Mouse (Mus musculus) left cerebral cortex, adult 18-20 months (tissue): ENCODE data around the gene Gpr37l1. TPM values are rescaled to one million over a fixed set of nuclear protein-coding genes. Genes with fewer than 3 reads are reported as not detected.

ENCODE experiments used
- DNase-seq, 2 experiments: peaks; one replicate each; pipeline ENCODE4 v3.0.0; 2021 to 2022; ENCODE audit warnings: low spot score in 2 of 2, mixed read lengths in 1 of 2
- total RNA-seq, 2 experiments: library from RNA; stranded (reverse); gene quantifications; 2 replicates each; pipeline ENCODE4 v1.2.3; 2021

Gene Gpr37l1
- total RNA-seq, 2 experiments from 2014 or later = 160 to 178 TPM

DNA sequence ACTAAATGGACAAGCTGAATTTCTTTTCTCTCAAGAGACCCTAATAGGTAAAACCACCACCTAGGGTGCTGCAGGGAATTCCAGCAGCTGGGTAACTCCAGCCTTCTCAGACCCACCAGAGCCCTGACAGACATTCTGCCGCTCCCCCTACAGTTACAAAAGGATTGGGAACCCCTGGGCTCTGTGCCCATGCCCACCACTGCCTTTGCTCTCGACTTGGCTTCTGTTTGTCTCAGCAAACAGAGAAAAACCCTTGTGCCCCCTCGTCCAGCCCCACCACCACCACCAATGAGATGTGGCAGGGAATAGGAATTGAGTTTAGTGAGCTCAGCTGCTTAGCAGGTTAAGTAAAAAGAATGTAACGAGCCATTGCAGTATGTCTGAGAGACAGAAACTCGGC lies 18.5 kb downstream of the Gpr37l1 start:
- DNase-seq = no peak

DNA sequence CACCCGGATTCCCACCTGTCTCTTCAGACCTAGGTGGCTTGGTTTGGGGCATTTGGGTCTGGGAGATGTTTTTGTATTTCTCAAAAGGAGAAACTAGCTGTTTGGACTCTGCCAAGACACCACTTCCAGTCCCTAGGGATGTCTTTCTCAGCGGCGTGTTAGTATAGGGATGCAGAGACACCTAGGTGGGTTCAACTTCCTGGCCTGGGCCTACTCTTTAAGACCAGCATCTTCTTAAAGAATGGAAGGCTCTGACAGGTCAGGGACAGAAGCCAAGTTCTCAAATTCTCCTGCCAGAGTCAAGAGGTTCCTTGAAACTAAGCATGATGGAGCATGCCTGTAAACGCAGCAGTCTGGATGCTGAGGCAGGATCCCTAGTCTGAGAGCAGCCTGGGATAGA lies 19.0 kb downstream of the Gpr37l1 start:
- DNase-seq = no peak

DNA sequence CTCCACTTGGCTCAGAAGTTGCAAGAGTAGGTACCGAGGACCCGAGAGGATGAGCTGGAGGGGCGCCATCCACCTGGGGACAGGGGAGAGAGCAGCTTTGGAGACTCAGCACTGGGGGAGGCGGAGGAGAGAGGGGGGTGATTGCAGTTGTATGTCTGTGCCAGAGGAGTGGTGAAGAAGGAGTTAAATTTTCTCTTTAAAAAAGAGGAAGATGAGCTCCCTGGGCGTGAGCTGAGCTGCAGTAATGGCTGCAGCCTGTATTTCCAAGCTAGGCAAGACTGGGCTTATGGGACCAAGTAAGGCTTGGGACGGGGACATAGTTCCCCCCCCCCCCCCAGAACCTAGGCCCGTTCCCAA lies 19.8 kb downstream of the Gpr37l1 start:
- DNase-seq = no peak

DNA sequence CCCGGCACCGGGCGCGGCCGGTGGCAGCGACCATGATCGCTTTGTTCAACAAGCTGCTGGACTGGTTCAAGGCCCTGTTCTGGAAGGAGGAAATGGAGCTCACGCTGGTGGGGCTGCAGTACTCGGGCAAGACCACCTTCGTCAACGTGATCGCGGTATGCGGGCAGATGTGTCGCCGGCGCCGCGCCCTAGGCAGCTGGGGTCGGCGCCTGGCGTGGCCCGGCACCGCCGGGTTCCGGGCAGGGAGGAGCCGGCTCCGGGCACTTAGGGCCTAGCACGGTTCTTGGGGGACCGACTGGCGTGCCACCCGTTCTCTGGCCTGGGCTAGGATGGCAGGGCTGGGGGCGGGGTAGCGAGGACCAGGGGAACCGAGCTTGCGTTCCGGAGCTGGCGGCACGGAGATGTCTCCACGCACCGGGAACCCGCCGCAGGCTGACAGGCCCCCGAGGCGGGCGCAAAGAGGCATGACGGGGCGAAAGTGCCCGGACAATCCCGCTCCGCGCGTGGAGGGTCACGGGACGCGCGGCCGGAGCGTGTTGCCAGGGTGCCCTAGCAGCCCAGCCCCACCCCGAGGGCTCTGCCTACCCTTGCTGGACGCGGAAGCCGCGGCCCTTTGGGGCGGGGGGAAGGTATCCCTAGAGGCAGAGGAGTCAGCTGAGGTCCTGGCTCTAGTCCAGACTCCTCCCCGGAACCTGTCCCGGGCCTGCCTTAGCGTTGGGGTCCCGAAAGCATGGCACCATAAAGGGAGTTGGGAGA lies 20.4 kb downstream of the Gpr37l1 start:
- peak; percentile 65 to 68 for DNase-seq

DNA sequence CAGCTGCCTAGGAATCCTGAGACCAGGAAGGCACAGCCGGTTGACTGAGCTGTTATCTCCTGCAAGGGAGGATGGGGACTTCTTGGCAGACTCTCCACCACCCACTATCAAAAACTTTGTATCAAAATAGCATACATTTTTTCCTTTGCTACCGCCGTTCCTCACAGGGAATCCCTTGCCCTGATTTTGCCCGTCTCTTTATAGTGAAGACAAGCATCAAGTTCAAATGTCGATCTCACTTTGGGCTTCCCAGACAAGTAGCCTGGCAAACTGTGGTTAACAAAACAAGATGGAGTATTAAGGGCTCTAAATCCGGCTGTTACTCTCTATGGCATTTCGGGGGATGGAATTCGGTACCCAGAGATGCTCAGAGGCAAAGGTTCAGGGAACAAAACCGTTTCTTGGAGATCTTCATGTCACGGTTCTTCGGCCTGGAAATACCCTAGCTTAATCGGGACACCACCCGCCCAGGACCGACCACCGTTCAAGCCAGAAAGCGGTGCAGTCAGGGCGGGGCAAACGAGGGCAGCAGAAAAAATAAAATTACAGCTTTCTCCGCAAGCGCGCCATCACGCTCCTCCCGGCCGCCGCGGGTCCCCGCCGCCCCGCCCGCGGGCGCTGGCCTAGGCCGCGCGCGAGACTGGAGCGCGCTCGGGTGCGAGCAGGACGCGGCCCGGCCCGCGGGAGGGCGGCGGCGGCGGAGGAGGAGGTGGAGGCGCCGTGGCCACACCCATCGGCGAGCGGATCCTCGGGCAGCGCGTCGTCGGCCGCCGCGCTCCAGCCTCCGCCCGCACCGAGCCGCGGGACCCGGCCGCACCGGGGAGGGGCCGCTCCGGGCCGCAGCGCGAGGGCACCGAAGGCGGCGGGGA lies 21.2 kb downstream of the Gpr37l1 start, which contains the start of gene Arl8a:
Arl8a (plus strand) TSS at position 748 of the 869 bp plus-strand sequence.
- DNase-seq = peak; percentile 78 to 90

DNA sequence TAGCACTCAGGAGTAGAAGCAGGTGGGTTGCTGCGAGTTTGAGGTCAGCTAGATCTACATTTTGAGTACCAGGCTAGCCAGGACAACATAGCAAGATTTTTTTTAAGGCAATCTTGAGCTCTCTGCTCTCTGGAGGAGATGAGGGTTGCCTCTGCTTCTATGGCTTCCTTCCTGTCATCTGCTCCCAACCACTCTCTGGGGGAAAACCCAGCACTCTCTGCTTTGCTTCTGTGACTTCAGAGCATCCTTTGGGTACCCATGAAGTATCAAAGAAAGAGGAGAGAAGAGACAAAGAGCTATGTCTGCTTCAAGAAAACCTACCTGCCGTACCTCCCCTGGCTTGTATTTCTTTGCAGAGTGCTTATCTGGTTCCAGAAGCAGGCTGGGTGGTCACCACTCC lies 23.5 kb downstream of the Gpr37l1 start:
- no peak for DNase-seq

DNA sequence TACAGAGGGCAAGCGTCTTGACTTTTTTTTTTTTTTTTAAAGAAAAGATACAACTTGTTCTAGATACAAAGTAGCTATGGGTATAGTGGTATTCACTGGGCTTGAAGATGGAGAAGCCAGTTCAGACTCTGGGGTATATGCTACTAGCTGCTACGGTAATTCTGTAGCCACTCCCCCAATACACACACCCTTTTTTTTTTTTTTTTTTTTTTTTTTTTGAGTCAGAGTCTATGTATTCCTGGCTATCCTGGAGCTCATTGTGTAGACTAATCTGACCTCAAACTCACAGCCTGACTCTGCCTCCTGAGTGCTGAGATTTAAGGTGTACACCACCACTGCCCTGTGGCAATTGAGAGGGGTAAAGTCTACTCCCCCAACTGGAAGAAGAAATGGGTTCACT lies 25.0 kb downstream of the Gpr37l1 start:
- DNase-seq = no peak

DNA sequence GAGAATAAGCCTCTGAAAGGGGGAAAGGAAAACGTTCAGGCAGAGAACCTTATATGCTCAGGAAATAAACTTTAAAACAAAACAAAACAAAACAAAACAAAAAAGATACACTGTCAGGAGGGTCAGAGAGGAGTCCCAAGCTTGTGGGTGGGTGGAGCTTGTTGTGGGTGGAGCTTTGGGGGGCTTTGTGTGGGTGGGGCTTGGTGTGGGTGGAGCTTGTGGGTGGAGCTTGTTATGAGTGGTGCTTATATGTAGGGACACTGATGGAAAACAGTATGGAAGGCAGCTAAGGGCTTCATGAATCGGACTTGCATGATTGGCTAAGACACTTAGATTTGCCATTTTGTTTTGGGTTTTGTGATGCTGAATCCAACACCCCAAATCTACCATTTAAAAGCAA lies 27.6 kb downstream of the Gpr37l1 start:
- no peak for DNase-seq

DNA sequence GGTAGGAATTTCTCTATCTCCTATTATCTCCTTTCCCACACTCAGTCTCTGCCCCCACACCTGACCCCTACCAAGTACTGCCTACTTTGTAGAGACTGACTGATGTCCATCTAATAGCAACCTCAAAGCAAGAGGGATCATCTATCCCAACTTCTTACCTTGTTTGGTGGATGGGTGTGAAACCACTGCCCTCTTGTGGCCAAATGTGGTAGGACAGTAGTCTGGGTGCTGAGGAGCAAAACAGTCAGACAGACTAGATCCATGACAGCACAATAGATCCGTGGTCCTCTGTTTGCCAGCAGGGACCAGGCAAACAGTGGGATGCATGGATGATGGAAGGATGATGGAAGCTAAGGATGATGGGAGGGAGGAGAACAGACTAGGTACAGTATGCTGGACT lies 31.0 kb downstream of the Gpr37l1 start:
- peak; percentile 66 to 68 for DNase-seq

DNA sequence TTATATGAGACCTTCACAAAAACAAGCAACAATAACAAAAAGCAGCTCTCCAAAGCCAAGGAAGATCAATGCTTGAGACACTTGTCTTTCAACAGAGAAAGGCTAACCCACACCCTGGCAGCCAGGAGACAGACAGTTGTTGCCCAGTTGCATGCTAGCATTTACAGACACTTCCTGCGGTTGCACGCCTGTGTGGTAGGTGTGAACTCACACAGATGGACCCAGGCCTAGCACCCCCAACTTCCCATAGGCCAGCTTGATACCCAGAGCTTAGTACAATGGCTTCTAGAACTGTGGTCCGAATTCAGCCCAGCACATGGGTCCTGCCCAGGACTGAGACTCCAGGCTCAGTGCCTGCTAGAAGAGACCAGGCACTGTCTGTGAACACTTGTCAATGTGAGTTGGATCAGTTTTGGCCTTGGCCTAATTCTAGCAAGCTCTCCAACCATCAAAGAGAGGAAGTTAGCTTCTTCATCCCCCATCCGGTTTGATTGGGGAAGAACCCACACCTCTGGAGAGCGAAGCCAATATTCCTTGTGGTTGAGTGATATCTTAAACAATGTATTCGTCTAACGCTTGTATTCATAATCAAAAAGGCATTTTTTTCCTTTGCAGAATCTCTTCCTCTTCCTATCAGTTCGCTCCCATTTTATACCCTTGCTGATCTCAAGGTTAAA lies 32.2 kb downstream of the Gpr37l1 start:
- DNase-seq = no peak

DNA sequence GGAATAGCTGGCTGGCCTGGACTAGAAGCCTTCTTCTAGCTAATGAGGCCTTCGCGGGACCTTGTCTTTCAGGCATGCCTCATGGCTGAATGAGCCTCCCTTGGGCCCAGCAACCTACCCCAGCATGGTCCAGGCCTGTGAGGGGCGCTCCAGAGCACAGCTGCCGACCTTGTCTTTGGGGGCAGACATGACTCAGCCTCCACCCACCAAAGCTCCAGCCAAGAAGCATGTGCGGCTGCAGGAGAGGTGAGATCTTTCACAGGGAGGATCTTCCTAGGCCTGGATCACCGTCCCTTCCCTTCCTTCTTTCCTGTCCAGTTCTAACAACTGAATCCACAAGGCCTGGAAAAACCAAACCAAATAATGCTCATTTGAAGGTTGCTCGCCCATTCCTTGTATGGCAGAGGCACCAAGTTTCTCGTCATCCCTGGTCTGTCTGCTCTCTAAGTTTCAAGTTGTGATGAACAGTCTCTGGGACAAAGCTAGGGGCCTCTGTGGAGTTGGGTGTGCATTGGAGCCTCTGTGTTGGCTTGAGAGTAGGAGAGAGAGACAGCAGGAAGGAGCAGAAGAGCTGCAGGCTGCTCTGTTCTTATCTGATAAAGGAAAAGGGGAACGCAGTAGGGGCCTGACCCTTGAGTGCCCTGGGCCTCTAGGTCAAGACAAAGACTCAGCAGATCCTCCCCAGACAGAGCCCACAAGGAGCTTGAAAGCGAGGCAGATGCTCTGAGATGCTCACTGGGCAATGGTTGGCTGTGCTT lies 33.6 kb downstream of the Gpr37l1 start:
- DNase-seq = no peak

DNA sequence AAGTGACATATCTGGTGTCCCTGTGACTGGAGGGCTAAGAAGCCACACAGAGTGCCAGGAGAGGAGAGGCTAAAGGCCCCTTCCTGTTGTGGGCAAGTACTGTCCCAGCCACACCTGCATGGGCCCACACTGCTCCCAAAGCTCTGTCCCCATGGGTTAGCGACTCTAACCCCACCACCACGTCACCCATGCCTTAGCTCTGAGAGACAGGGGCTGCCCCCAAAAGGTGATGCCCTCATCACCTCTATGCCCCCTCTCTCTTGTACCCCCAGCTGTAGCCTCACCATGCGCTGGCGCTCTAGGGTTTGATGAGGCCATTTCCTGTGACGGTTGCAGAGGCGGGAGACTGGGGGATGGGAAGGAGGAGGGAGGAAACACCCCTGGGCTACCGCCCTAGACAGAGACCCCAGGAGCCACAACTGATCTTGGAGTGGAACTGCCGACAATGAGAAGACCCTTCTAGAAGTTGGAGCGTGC lies 34.5 kb downstream of the Gpr37l1 start:
- no peak for DNase-seq

DNA sequence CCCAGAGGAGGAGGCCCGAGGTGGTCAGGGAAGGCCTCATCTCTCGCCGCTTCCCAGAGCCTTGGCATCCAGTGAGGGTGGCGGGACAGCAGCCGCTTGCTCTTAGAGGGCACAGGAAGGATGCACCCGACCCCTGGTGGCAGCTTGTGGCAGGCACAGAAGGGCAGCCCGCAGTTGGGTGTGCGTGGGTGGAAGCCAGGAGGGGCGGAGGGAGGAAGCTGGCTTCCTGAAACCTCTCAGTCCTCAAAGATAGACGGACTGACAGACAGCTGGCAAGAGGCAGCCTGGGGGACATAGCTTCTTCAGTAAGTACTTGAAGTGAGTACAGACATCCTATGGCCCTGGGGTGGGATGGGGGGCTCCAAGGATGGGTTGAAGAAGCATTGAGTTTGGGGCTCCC lies 35.0 kb downstream of the Gpr37l1 start, which contains the start of gene Ptpn7:
Ptpn7 (plus strand) TSS at position 228 of the 400 bp plus-strand sequence.
- DNase-seq = no peak

DNA sequence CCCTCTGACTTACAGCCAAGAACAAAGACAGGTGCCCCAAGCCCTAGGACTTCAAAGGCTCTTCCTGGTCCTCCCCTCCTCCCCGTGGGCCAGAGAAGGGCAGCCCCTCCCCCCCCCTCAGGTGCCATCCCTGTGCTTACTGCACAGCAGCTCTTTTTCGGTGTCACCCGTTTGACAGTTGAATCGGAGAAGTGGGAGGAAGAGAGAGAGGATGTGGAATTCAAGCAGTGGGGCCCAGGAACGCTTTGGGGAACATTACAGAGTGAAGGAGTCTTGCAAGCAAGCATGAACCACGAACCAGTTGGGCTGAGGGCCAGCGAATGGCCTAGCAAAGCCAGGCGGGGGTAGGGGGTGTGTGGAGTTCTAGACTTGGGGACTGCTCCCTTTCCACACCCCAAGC lies 35.9 kb downstream of the Gpr37l1 start:
- DNase-seq = no peak

DNA sequence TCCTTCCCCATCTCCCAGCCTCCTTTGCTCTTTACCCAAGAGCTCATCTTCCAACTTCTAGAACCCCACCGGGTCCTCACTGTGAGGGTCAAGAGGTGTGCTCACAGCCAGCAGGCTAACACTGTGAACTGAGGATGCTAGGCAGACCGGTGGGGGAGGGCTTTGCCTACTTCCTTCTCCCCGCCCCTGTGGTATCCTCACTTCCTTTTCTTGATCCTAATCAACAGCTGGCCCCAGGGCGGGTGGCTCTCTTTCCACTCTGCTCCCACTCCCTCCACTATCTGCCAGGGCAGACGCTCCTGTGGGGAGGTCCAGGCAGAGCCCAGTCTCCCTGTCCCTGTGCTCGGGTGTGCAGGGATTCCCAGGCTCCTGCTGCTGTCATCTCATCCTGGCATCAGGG lies 36.4 kb downstream of the Gpr37l1 start:
- no peak for DNase-seq

DNA sequence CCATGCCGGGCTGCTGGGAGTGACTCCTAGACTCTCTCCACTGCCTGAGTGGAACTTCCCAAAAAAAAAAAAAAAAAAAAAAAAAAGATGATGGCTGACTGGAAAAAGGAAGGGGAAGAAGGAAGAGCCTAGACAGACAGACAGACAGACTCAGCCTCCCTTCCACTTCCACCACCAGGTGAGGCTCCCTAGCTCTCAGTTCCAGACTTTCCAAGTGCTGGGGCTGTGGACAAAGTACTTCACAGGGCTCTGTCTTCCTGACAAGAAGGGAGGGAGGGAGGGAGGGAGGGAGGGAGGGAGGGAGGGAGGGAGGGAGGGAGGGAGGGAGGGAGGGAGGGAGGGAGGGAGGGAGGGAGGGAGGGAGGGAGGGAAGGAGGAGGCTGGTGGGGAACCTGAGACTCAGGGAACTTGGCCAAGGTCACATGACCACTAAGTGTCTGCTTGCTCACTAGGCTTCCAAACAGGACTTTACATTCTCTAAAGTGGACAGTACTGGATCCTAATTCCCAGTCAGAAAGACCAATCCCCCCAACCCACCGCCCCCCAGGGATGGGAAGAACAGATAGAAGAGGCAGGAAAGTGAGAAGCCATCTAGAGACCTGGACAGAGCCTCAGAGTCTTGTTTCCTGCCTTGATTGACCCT lies 37.0 kb downstream of the Gpr37l1 start:
- DNase-seq = no peak

DNA sequence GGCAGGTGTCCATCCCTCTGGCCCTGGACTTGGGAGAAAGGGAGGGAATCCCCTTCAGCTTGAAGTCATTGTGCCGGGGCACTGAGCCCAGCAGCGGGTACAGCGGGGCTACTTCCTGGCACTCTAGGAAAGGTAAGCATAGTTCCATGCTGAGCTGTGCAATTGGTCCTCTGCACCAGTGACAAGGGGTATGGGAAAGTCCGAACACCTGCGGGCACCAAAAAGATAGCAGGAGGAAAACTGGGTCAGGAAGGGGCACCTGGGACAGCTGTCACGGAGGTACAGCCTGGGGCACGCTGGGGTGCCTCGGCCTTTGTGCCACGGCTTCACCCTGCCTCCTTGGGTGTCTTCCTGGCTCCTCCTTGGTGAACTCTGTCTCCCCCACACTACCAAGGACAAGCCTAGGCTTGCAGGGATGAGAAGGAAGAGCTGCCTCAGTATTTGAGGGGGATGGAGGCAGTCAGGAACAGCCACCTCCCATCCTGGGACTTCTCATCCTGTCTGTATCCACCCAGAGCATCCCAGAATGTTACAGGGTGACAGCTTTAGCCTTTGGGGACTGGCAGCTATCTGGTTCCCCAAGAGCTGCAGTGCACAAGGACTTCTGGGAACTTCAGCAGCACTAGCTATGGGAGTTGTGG lies 37.8 kb downstream of the Gpr37l1 start:
- no peak for DNase-seq

DNA sequence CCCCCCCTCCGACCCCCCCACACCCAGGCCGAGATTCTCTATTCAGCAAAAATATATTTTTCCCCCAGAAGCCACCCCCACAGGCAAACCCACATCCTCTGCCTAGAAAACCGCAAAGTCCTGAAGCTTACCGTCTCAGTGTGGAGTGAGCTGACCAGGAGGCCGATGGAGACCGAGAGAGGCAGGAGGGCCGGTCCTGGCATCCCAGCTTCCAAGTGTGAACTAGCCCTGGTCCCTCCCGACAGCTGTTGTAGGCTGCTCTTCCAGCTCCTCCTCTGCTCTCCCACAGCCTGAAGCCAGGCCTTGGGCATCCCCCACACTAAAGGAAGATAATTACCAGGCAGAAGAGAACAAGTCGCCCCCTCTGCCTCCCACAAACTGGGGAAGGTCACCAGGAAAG lies 38.5 kb downstream of the Gpr37l1 start:
- DNase-seq = no peak

DNA sequence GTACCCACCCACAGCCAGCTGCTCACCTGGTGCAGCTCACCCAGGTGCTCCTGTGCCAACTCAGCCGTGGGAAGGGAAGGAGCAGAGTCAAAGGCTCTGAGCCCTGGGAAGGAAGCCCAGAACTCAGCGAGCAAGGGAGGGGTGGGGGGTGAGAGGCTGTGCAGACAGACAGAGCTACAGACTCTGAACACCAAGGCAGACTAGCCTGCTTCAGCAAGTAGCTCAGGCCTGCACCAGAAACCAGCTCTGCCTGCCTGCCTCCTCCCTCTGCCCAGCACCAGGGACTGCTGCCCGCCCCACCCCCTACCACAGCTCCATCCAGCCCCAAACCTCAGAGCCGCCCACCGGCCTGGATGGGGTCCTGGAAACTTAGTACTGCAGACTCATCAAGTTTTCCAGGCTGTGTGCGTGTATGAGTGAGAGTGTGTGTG lies 39.5 kb downstream of the Gpr37l1 start:
- no peak for DNase-seq
